Mouse (Mus musculus) olfactory bulb, adult 2 months (tissue): ENCODE results near the gene Dis3l2.

Experiments
- CTCF ChIP-seq: fragments of 200-500 bp; IDR thresholded peaks from 2 replicates; pipeline ENCODE4 v1.5.1; 2012; ENCODE audit warnings: low read depth, mild to moderate bottlenecking, low read length, moderate library complexity; ENCODE audit not compliant: insufficient read depth
- POLR2A ChIP-seq: fragments of 200-500 bp; IDR thresholded peaks from 2 replicates; pipeline ENCODE4 v1.6.1; 2012; ENCODE audit warnings: mild to moderate bottlenecking, low read depth, low read length, moderate library complexity; ENCODE audit not compliant: insufficient read depth

DNA sequence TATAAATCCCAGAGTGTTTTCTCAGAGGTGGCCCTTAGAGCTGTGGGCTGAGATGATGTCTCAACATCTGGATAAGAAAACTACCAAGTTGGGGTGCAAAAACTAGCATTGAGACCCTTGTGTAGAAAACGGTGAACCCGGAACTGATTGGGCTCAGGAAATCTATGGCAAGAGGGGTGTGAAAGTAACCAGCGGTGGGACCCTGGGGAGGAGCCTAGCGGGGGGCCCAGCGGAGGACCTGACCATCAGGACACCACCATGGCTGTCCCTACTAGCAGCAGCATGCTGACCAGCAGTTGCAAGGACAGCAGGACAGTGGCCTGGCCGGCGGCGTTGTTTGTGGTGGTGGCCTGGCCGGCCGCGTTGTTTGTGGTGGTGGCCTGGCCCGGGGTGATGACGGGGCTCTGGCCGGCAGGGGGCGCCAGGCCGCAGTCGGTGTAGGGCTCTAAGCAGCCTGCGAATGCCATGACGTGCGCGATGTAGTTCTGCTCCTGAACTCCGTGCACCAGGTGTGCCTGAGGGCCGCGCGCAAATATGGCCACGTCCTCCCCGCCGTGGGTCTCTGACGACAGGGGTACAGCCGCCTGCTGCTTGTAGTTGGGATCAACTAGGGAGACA is 394.9 kb downstream of the Dis3l2 start:
- TF ChIP-seq POLR2A = no peak
- peak; percentile 69; the same call in 1 of the 2 replicates for TF ChIP-seq CTCF
